Mouse (Mus musculus) olfactory bulb, adult 2 months (tissue): ENCODE measurements around the gene Hist2h2be. TPM values are rescaled to one million over a fixed set of nuclear protein-coding genes. Genes with fewer than 3 reads are reported as not detected.

ENCODE experiments used
- H3K27ac ChIP-seq: fragments of 200-500 bp; 2 replicates; pipeline ENCODE4 v1.5.1; 2012; ENCODE audit warnings: low read depth, low read length; ENCODE audit not compliant: insufficient read depth
- H3K4me1 ChIP-seq: fragments of 200-500 bp; 2 replicates; pipeline ENCODE4 v1.6.1; 2012; ENCODE audit warnings: low read length; ENCODE audit not compliant: control insufficient read depth, insufficient read depth
- H3K4me3 ChIP-seq: fragments of 200-500 bp; 2 replicates; pipeline ENCODE4 v1.5.1; 2012; ENCODE audit warnings: mild to moderate bottlenecking, low read depth, low read length, moderate library complexity; ENCODE audit not compliant: insufficient read depth
- CTCF ChIP-seq: fragments of 200-500 bp; IDR thresholded peaks from 2 replicates; pipeline ENCODE4 v1.5.1; 2012; ENCODE audit warnings: low read depth, mild to moderate bottlenecking, low read length, moderate library complexity; ENCODE audit not compliant: insufficient read depth
- POLR2A ChIP-seq: fragments of 200-500 bp; IDR thresholded peaks from 2 replicates; pipeline ENCODE4 v1.6.1; 2012; ENCODE audit warnings: mild to moderate bottlenecking, low read depth, low read length, moderate library complexity; ENCODE audit not compliant: insufficient read depth
- WGBS: fragments of 180-500 bp; shearing (Covaris S2); methylation state at CpG from one replicate; pipeline ENCODE4 v1.1.7; 2018; 5-methylcytosine and 5-hydroxymethylcytosine counted together
- polyA plus RNA-seq: library from polyadenylated mRNA; stranded (reverse); fragments of >200 nt; gene quantifications from 2 replicates; pipeline ENCODE4 v1.2.4, GENCODE M21; 2012; ENCODE audit warnings: low replicate concordance; ENCODE audit not compliant: missing spikeins, insufficient read depth, insufficient read length

Gene Hist2h2be
- polyA plus RNA-seq, 1 experiment = not detected

- TF ChIP-seq POLR2A (no peak), CTCF (no peak)
- Histone ChIP-seq H3K4me3 (no peak overlapping the region), H3K4me1 (peaks cover 7% of the 10 kb centered on the region), H3K27ac (no peak overlapping the region)
- 46% methylated on average over 4 of the region's 4 CpGs for WGBS
These were observed 41.4 kb upstream of the Hist2h2be start for GRCm38 (mm10) chr3:96179531-96179930.

- Histone ChIP-seq H3K4me3 (peak within 1 kb of the TSS; percentile 91), H3K4me1 (peaks cover 17% of the 10 kb centered on the region), H3K27ac (peak within 1 kb of the TSS; percentile 97)
- peak; percentile 73 for TF ChIP-seq POLR2A
- TF ChIP-seq CTCF = no peak
- 1% methylated on average over 21 of the region's 23 CpGs for WGBS
These were observed 40.0 kb upstream of the Hist2h2be start, which contains the start of gene Sv2a for GRCm38 (mm10) chr3:96180727-96181477. Gene Sv2a (plus strand): TSS chr3:96181151.

GRCm38 (mm10) chr3:96181510-96182381 lies 39.2 kb upstream of the Hist2h2be start:
- TF ChIP-seq CTCF (no peak), POLR2A (0 out of 2 replicates have a peak, but pooled peaks have one; percentile 13)
- H3K4me1 ChIP-seq = peaks cover 20% of the 10 kb centered on the region
- H3K27ac ChIP-seq = peak overlapping the region; percentile 97
- whole genome bisulfite sequencing = 18% methylated on average over 12 of the region's 12 CpGs
- H3K4me3 ChIP-seq = peak overlapping the region; percentile 91

GRCm38 (mm10) chr3:96182382-96182776 lies 38.5 kb upstream of the Hist2h2be start:
- H3K4me3 ChIP-seq = peak overlapping the region; percentile 91
- peak overlapping the region; percentile 97 for H3K27ac ChIP-seq
- WGBS = 13% methylated on average over 4 of the region's 4 CpGs
- TF ChIP-seq POLR2A = 0 out of 2 replicates have a peak, but pooled peaks have one; percentile 1
- TF ChIP-seq CTCF = no peak
- H3K4me1 ChIP-seq = peaks cover 26% of the 10 kb centered on the region

- no peak overlapping the region for H3K4me3 ChIP-seq
- peaks cover 44% of the 10 kb centered on the region for H3K4me1 ChIP-seq
- WGBS = 35% methylated on average over 12 of the region's 12 CpGs
- TF ChIP-seq POLR2A = no peak
- no peak for TF ChIP-seq CTCF
- H3K27ac ChIP-seq = peak overlapping the region; percentile 76
These were observed 27.9 kb upstream of the Hist2h2be start for GRCm38 (mm10) chr3:96192977-96193376.

GRCm38 (mm10) chr3:96194966-96195365 lies 26.0 kb upstream of the Hist2h2be start:
- TF ChIP-seq CTCF (no peak), POLR2A (no peak)
- 86% methylated on average over 10 of the region's 10 CpGs for WGBS
- Histone ChIP-seq H3K4me3 (no peak overlapping the region), H3K27ac (no peak overlapping the region), H3K4me1 (peaks cover 31% of the 10 kb centered on the region)

- no peak overlapping the region for H3K4me3 ChIP-seq
- 88% methylated on average over 11 of the region's 11 CpGs for WGBS
- no peak overlapping the region for H3K27ac ChIP-seq
- peaks cover 25% of the 10 kb centered on the region for H3K4me1 ChIP-seq
- no peak for TF ChIP-seq POLR2A
- no peak for TF ChIP-seq CTCF
These were observed 25.2 kb upstream of the Hist2h2be start for GRCm38 (mm10) chr3:96195616-96196313.

GRCm38 (mm10) chr3:96196437-96197128 lies 24.3 kb upstream of the Hist2h2be start:
- Histone ChIP-seq H3K27ac (peak overlapping the region; percentile 99), H3K4me3 (peak overlapping the region; percentile 79), H3K4me1 (peaks cover 25% of the 10 kb centered on the region)
- TF ChIP-seq CTCF (no peak), POLR2A (no peak)
- WGBS = 8% methylated on average over 27 of the region's 27 CpGs
